Mouse (Mus musculus) CH12.LX (cell line): Measurements from ENCODE around the gene Znhit1. TPM values are rescaled to one million over a fixed set of nuclear protein-coding genes. Genes with fewer than 3 reads are reported as not detected.

Experiments used
- DNase-seq: peaks from one replicate; pipeline ENCODE4 v3.0.0-alpha.2; 2013; ENCODE audit errors: extremely low read depth
- H3K27ac ChIP-seq: 2 replicates; pipeline ENCODE4 v1.5.1; 2012; ENCODE audit warnings: low read depth, mild to moderate bottlenecking, control low read depth, moderate library complexity; ENCODE audit not compliant: insufficient read depth
- H3K27me3 ChIP-seq: replicated peaks from 2 replicates; pipeline ENCODE3; 2012; ENCODE audit warnings: inconsistent platforms
- H3K36me3 ChIP-seq, 2 experiments: replicated peaks in 1 of 2; 2 replicates each; pipeline versions ENCODE3 to v1.6.1; 2012; ENCODE audit warnings: inconsistent platforms in 1 of 2, low read length in 1 of 2, mild to moderate bottlenecking in 1 of 2, mixed read lengths in 1 of 2, moderate library complexity in 1 of 2; ENCODE audit not compliant: control insufficient read depth in 1 of 2, insufficient read depth in 1 of 2
- H3K4me1 ChIP-seq, 2 experiments: 2 replicates each; pipeline ENCODE4 v1.6.1; 2012; ENCODE audit warnings: inconsistent platforms in 1 of 2, moderate library complexity in 1 of 2; ENCODE audit not compliant: insufficient read depth in 2 of 2, control insufficient read depth in 1 of 2
- H3K4me2 ChIP-seq: 2 replicates; pipeline ENCODE4 v1.6.1; 2012; ENCODE audit warnings: low read depth, mild to moderate bottlenecking, control low read depth; ENCODE audit not compliant: poor library complexity, insufficient read depth, severe bottlenecking
- H3K4me3 ChIP-seq, 3 experiments: fragments of 150-350 bp in 1 of 3; sonication (generic) in 1 of 3; replicated peaks in 1 of 3; 2 replicates each; pipeline versions ENCODE3 to v1.5.1; 2011 to 2012; ENCODE audit warnings: low read depth in 2 of 3, low read length in 2 of 3, mild to moderate bottlenecking in 2 of 3, moderate library complexity in 2 of 3, control low read depth in 1 of 3, improper control_type of control experiment in 1 of 3, inconsistent platforms in 1 of 3, mixed read lengths in 1 of 3; ENCODE audit not compliant: poor library complexity in 1 of 3
- H3K79me2 ChIP-seq: replicated peaks from 2 replicates; pipeline ENCODE4 v1.6.1; 2012; ENCODE audit warnings: mild to moderate bottlenecking, moderate library complexity; ENCODE audit not compliant: control insufficient read depth, poor library complexity, insufficient read depth, severe bottlenecking; ENCODE audit errors: extremely low read depth
- H3K9ac ChIP-seq: 2 replicates; pipeline ENCODE4 v1.6.1; 2012; ENCODE audit warnings: low read depth, mild to moderate bottlenecking, control low read depth, moderate library complexity; ENCODE audit not compliant: insufficient read depth
- H3K9me3 ChIP-seq: replicated peaks from 2 replicates; pipeline ENCODE3; 2012; ENCODE audit warnings: low read length, inconsistent platforms, mixed read lengths
- CHD1 ChIP-seq: IDR thresholded peaks from 2 replicates; pipeline ENCODE4 v1.6.1; 2012; ENCODE audit warnings: low read depth, low read length, improper control_type of control experiment, inconsistent platforms
- E2F4 ChIP-seq: IDR thresholded peaks from 2 replicates; pipeline ENCODE4 v1.6.1; 2011; ENCODE audit warnings: low read depth, low read length, improper control_type of control experiment; ENCODE audit not compliant: insufficient replicate concordance
- ELF1 ChIP-seq: IDR thresholded peaks from 2 replicates; pipeline ENCODE4 v1.6.1; 2014; ENCODE audit warnings: low read depth, mild to moderate bottlenecking, inconsistent platforms, low read length, improper control_type of control experiment
- EP300 ChIP-seq: IDR thresholded peaks from 2 replicates; pipeline ENCODE4 v1.6.1; 2011; ENCODE audit warnings: low read length, improper control_type of control experiment
- MEF2A ChIP-seq: IDR thresholded peaks from 2 replicates; pipeline ENCODE4 v1.6.1; 2014; ENCODE audit warnings: low read depth, mild to moderate bottlenecking, inconsistent platforms, low read length, improper control_type of control experiment, borderline replicate concordance
- MYC ChIP-seq: IDR thresholded peaks from 2 replicates; pipeline ENCODE4 v1.6.1; 2011; ENCODE audit warnings: low read depth, mild to moderate bottlenecking, improper control_type of control experiment, low read length
- NRF1 ChIP-seq: IDR thresholded peaks from 2 replicates; pipeline ENCODE4 v1.6.1; 2014; ENCODE audit warnings: low read depth, mild to moderate bottlenecking, inconsistent platforms, low read length, improper control_type of control experiment, moderate library complexity
- PAX5 ChIP-seq: IDR thresholded peaks from 2 replicates; pipeline ENCODE4 v1.6.1; 2012; ENCODE audit warnings: low read length, inconsistent platforms, mixed read lengths
- POLR2A ChIP-seq: IDR thresholded peaks from 2 replicates; pipeline ENCODE4 v1.6.1; 2011; ENCODE audit warnings: low read depth, mild to moderate bottlenecking, improper control_type of control experiment, low read length
- POLR2AphosphoS2 ChIP-seq: IDR thresholded peaks from 2 replicates; pipeline ENCODE4 v1.6.1; 2011; ENCODE audit warnings: low read depth, low read length, improper control_type of control experiment
- RAD21 ChIP-seq: IDR thresholded peaks from 2 replicates; pipeline ENCODE4 v1.6.1; 2011; ENCODE audit warnings: low read depth, mild to moderate bottlenecking, low read length, improper control_type of control experiment, moderate library complexity
- RCOR1 ChIP-seq: conservative IDR thresholded peaks from 2 replicates; pipeline ENCODE4 v1.6.1; 2012; ENCODE audit warnings: low read depth, mild to moderate bottlenecking, inconsistent platforms, low read length, improper control_type of control experiment
- SMC3 ChIP-seq: IDR thresholded peaks from 2 replicates; pipeline ENCODE4 v1.6.1; 2011; ENCODE audit warnings: low read depth, low read length, improper control_type of control experiment
- TBP ChIP-seq: conservative IDR thresholded peaks from 2 replicates; pipeline ENCODE4 v1.6.1; 2011; ENCODE audit warnings: low read depth, low read length, improper control_type of control experiment
- ZC3H11A ChIP-seq: IDR thresholded peaks from 2 replicates; pipeline ENCODE4 v1.6.1; 2012; ENCODE audit warnings: low read depth, mild to moderate bottlenecking, inconsistent platforms, low read length, improper control_type of control experiment
- ZMIZ1 ChIP-seq: IDR thresholded peaks from 2 replicates; pipeline ENCODE4 v1.6.1; 2012; ENCODE audit warnings: low read depth, mild to moderate bottlenecking, inconsistent platforms, low read length, improper control_type of control experiment
- ZNF384 ChIP-seq: IDR thresholded peaks from 2 replicates; pipeline ENCODE4 v1.6.1; 2012; ENCODE audit warnings: low read depth, low read length, improper control_type of control experiment, inconsistent platforms
- dilution Hi-C: fragments of 300-500 bp; cut with MboI; formaldehyde crosslinking; loops from 2 replicates; pipeline ENCODE4 v1.14.3; 2020; ENCODE audit warnings: low sequenced_read_pairs; ENCODE audit not compliant: extremely low pct_unique_long_range_greater_than_20kb, extremely low pct_ligation_motif_present
- in situ Hi-C: fragments of 300-500 bp; cut with MboI; formaldehyde crosslinking; loops from 3 replicates; pipeline ENCODE4 v1.14.3; 2019; ENCODE audit warnings: low sequenced_read_pairs, low pct_ligation_motif_present, low pct_unique_long_range_greater_than_20kb, mixed read lengths
- polyA plus RNA-seq: library from polyadenylated mRNA; unstranded; fragments of >175 nt; gene quantifications from 2 replicates; pipeline ENCODE4 v1.2.1, GENCODE M21; 2012; ENCODE audit warnings: low read depth; ENCODE audit not compliant: insufficient read length
- total RNA-seq, 2 experiments: library from RNA; depleted of rRNA; stranded (reverse); fragments of 300-350 nt in 1 of 2; fragments of >200 nt in 1 of 2; gene quantifications; 2 replicates each; pipeline ENCODE4 v1.2.3; 2012 to 2014

Znhit1 gene
- total and polyA plus RNA-seq, 3 experiments: 39.6 to 99.2 (median 60.1) TPM

DNA sequence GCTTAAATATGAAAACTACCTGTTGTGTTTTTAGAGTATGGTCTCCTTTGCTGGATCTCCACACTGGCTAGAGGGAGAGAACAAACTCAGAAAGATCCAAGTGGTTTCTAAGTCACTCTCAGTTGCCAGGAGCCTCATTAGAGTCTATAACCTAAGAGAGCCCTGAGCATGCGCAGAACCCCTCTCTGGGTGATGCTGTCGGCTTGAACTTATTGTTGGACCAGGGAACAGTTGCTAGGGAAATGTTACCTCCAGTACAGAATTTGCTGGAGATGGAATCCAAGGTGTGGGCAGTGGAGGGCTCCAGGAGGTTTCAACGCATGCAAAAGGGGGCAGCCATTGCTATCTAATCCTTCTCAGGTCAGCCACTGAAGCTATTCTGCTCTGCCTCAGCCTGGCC is 36.5 kb upstream of the Znhit1 start:
- no peak for DNase-seq
- peaks cover 84% of the 10 kb centered on the region for H3K27me3 ChIP-seq
- TF ChIP-seq TBP (no peak), NRF1 (peak; percentile 74)
- peaks cover 6 to 8% of the 10 kb centered on the region in 2 experiments for H3K4me1 ChIP-seq
- no peak overlapping the region for H3K4me3 ChIP-seq
- no peaks in the 10 kb centered on the region for H3K79me2 ChIP-seq
- H3K36me3 ChIP-seq: no peaks in the 10 kb centered on the region
- peaks cover 6% of the 10 kb centered on the region for H3K9me3 ChIP-seq
- dilution Hi-C loops (no loop called here), in situ Hi-C loops (loop anchor here (10.0 kb wide), 1 partner anchor 90 kb away; the partner anchor contains the start of gene Trim56)
- H3K4me2 ChIP-seq: no peak overlapping the region
- H3K9ac ChIP-seq: no peak overlapping the region
- no peak overlapping the region for H3K27ac ChIP-seq

DNA sequence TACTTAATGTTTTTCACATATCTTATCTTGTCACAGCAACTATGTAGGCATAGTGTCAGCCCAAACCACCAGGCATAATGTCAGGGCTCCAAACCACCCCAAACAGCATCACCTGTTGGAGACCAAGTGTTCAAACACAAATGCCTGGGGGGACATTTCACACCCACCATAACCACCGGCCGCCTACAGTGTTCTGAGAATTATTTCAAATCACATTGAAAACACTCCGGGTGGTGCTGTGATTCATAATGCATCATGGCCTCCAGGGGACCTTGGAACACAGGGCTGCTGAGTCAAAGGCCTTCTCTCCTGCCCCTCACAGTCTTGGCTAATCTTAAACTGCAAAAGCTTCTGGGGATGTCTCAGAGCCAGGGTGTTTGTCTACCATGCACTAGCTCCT is 28.1 kb upstream of the Znhit1 start:
- dilution Hi-C loops (no loop called here), in situ Hi-C loops (no loop called here)
- TF ChIP-seq ZC3H11A: no peak
- TF ChIP-seq RAD21: no peak
- TF ChIP-seq EP300: no peak
- no peak for TF ChIP-seq ZNF384
- TF ChIP-seq MEF2A: no peak
- no peak for TF ChIP-seq POLR2AphosphoS2
- TF ChIP-seq POLR2A: no peak
- TF ChIP-seq CHD1: no peak
- TF ChIP-seq TBP: no peak
- no peak for TF ChIP-seq ZMIZ1
- TF ChIP-seq RCOR1: no peak
- TF ChIP-seq MYC: no peak
- no peak for TF ChIP-seq ELF1
- no peak for TF ChIP-seq E2F4
- TF ChIP-seq SMC3: no peak
- no peak for TF ChIP-seq PAX5
- Histone ChIP-seq H3K9ac (no peak overlapping the region), H3K4me1 (no peaks in the 10 kb centered on the region), H3K9me3 (peaks cover 20% of the 10 kb centered on the region), H3K79me2 (no peaks in the 10 kb centered on the region), H3K27ac (no peak overlapping the region), H3K4me3 (no peak overlapping the region), H3K27me3 (peaks cover 44% of the 10 kb centered on the region), H3K4me2 (no peak overlapping the region), H3K36me3 (no peaks in the 10 kb centered on the region)
- no peak for DNase-seq
